Mouse (Mus musculus) Patski (cell line): ENCODE results near the gene Crocc. TPM values are rescaled to one million over a fixed set of nuclear protein-coding genes. Genes with fewer than 3 reads are reported as not detected.
A peak's percentile ranks its signal among the peaks of the same experiment; 100 is the strongest.

Experiments used
- ATAC-seq: fragments of 100-300 bp; one replicate; pipeline ENCODE4 v1.8.0; 2021
- CTCF ChIA-PET: fragments of 350-600 bp; sonication (Branson Sonifier 250); formaldehyde crosslinking; loops from one replicate; lab custom pipeline; 2022; ENCODE audit warnings: inconsistent platforms; lab: Charles Lee
- POLR2A ChIA-PET: fragments of 350-600 bp; sonication (Branson Sonifier 250); formaldehyde crosslinking; loops from one replicate; lab custom pipeline; 2022; ENCODE audit warnings: antibody characterized with exemption, inconsistent platforms; lab: Charles Lee
- DNase-seq: peaks from one replicate; pipeline ENCODE4 v3.0.0-alpha.2; 2011; ENCODE audit warnings: low read depth, low spot score
- H3K27me3 ChIP-seq: fragments of 371-371 bp; one replicate; pipeline ENCODE4 v1.5.1; 2021
- CTCF ChIP-seq: fragments of 100-300 bp; IDR thresholded peaks from one replicate; pipeline ENCODE4 v1.5.1; 2021
- in situ Hi-C: fragments of 300-500 bp; cut with MboI; formaldehyde crosslinking; loops from 3 replicates; pipeline ENCODE4 v1.11.1; 2018; ENCODE audit warnings: low pct_unique_long_range_greater_than_20kb, mixed read lengths
- polyA plus RNA-seq: library from polyadenylated mRNA; unstranded; gene quantifications from one replicate; pipeline ENCODE4 v1.2.3, GENCODE M21; 2021

Gene Crocc
- polyA plus RNA-seq: 11.9 TPM

GRCm38 (mm10) chr4:141060426-141061301, at the start of gene Crocc:
Gene Crocc (minus strand): TSS chr4:141060550.
- H3K27me3 ChIP-seq: no peaks in the 10 kb centered on the region
- peak; percentile 95 for DNase-seq
- CTCF ChIA-PET: interaction anchor here (1.2 kb wide), 1 partner anchor 29 kb away, joined by 3 read pairs; no protein-coding TSS in a partner anchor
- no peak for TF ChIP-seq CTCF
- POLR2A ChIA-PET: interaction anchor here (0.6 to 1.1 kb wide), 2 partner anchors 9 to 267 kb away, joined by 3 read pairs; no protein-coding TSS in a partner anchor
- peak; percentile 89 for ATAC-seq
- in situ Hi-C loops: no loop called here

GRCm38 (mm10) chr4:141108196-141108732, 47.9 kb upstream of the Crocc start:
- no peaks in the 10 kb centered on the region for H3K27me3 ChIP-seq
- ChIA-PET CTCF (interaction anchor here (1.9 kb wide), 1 partner anchor 30 kb away, joined by 8 read pairs; the partner anchor contains the start of gene Necap2), POLR2A (no interaction called here)
- ATAC-seq (no peak), DNase-seq (no peak)
- in situ Hi-C loops: no loop called here
- no peak for TF ChIP-seq CTCF

- POLR2A ChIA-PET: no interaction called here
- H3K27me3 ChIP-seq: no peaks in the 10 kb centered on the region
- no peak for TF ChIP-seq CTCF
- in situ Hi-C loops: no loop called here
- DNase-seq (no peak), ATAC-seq (no peak)
- CTCF ChIA-PET: no interaction called here
These were observed 46.3 kb upstream of the Crocc start for GRCm38 (mm10) chr4:141106526-141107183.

- no peak for TF ChIP-seq CTCF
These were observed 41.5 kb upstream of the Crocc start for GRCm38 (mm10) chr4:141101855-141102254.

GRCm38 (mm10) chr4:141101291-141101690, 40.9 kb upstream of the Crocc start:
- H3K27me3 ChIP-seq: no peaks in the 10 kb centered on the region
- in situ Hi-C loops: no loop called here
- ATAC-seq (no peak), DNase-seq (no peak)
- TF ChIP-seq CTCF: no peak
- CTCF ChIA-PET: no interaction called here
- POLR2A ChIA-PET: no interaction called here

More at GRCm38 (mm10) chr4:141101855-141102254, 41.5 kb upstream of the Crocc start:
- CTCF ChIA-PET: no interaction called here
- no peak for DNase-seq
- H3K27me3 ChIP-seq: no peaks in the 10 kb centered on the region
- in situ Hi-C loops: no loop called here
- ATAC-seq: no peak
- POLR2A ChIA-PET: no interaction called here

GRCm38 (mm10) chr4:141099956-141100355, 39.6 kb upstream of the Crocc start:
- ChIA-PET CTCF (no interaction called here), POLR2A (no interaction called here)
- in situ Hi-C loops: no loop called here
- no peak for TF ChIP-seq CTCF
- H3K27me3 ChIP-seq: no peaks in the 10 kb centered on the region
- DNase-seq: no peak
- no peak for ATAC-seq

- in situ Hi-C loops: no loop called here
- POLR2A ChIA-PET: no interaction called here
- DNase-seq (no peak), ATAC-seq (no peak)
- CTCF ChIA-PET: no interaction called here
- TF ChIP-seq CTCF: no peak
- H3K27me3 ChIP-seq: no peaks in the 10 kb centered on the region
These were observed 38.6 kb upstream of the Crocc start for GRCm38 (mm10) chr4:141098935-141099334.

GRCm38 (mm10) chr4:141096710-141097109, 36.4 kb upstream of the Crocc start:
- no peaks in the 10 kb centered on the region for H3K27me3 ChIP-seq
- ATAC-seq (no peak), DNase-seq (no peak)
- CTCF ChIA-PET: no interaction called here
- in situ Hi-C loops: no loop called here
- POLR2A ChIA-PET: interaction anchor here (0.6 kb wide), 1 partner anchor 592 kb away, joined by 3 read pairs; no protein-coding TSS in a partner anchor
- TF ChIP-seq CTCF: no peak

- no peak for DNase-seq
- in situ Hi-C loops: no loop called here
- H3K27me3 ChIP-seq: no peaks in the 10 kb centered on the region
- ATAC-seq: no peak
- POLR2A ChIA-PET: no interaction called here
- CTCF ChIA-PET: no interaction called here
- TF ChIP-seq CTCF: no peak
These were observed 34.7 kb upstream of the Crocc start for GRCm38 (mm10) chr4:141095016-141095415.

- DNase-seq: no peak
- in situ Hi-C loops: no loop called here
- no peak for ATAC-seq
- TF ChIP-seq CTCF: no peak
- no peaks in the 10 kb centered on the region for H3K27me3 ChIP-seq
- ChIA-PET POLR2A (no interaction called here), CTCF (no interaction called here)
These were observed 28.4 kb upstream of the Crocc start for GRCm38 (mm10) chr4:141088714-141089113.
